Mouse (Mus musculus) kidney, adult 2 months (tissue): ENCODE measurements around the gene Zbtb38.

Experiments
- CTCF ChIP-seq: fragments of 200-500 bp; conservative IDR thresholded peaks from 2 replicates; pipeline ENCODE4 v1.5.1; 2011; ENCODE audit warnings: low read depth, mild to moderate bottlenecking, control low read depth, low read length, moderate library complexity, mixed read lengths; ENCODE audit not compliant: insufficient read depth, insufficient read length
- POLR2A ChIP-seq: fragments of 200-500 bp; IDR thresholded peaks from one replicate; pipeline ENCODE4 v1.6.1; 2011; ENCODE audit warnings: low read depth, low read length, control low read depth

- no peak for TF ChIP-seq CTCF
- TF ChIP-seq POLR2A: no peak
Observed at GRCm38 (mm10) chr9:96744909-96745308, 7.7 kb downstream of the Zbtb38 start.
